Mouse (Mus musculus): ENCODE data around the gene Srpk2. TPM values are rescaled to one million over a fixed set of nuclear protein-coding genes. Genes with fewer than 3 reads are reported as not detected.

The Srpk2 gene
- total and polyA plus RNA-seq, 3 experiments, result 20.6 to 31.1 (median 23.3) TPM

DNA sequence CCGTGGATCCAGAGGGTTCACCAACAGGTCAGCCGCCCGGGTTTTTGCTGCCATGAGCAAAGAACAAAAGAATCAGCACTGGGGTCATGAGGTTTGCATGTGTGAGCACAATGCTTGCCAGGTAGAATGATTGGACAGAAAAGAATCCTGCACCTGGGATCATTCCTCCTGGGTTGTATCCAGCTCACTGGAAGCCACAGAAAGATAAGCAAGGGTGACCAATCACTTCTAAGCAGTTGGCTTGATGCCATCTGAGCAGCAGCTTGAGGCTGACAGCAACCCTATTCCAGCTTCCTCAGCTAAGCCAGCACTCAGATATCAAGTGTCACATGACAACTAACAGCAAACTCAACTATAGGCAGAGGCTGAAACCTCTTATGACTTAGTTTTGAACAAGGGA lies 165.7 kb downstream of the Srpk2 start:
- in situ Hi-C loops (cut with MboI; ENCODE audit: low pct_ligation_motif_present, low pct_unique_long_range_greater_than_20kb, low sequenced_read_pairs) (loop anchor here (10.0 kb wide), 2 partner anchors 136 to 196 kb away; no protein-coding TSS in a partner anchor), dilution Hi-C loops (cut with MboI; ENCODE audit: extremely low pct_ligation_motif_present, extremely low pct_unique_long_range_greater_than_20kb, low sequenced_read_pairs) (no loop called here)
- H3K27me3 ChIP-seq (replicated peaks), result no peaks in the 10 kb centered on the region
- H3K9ac ChIP-seq (ENCODE audit: insufficient read depth, low read depth), result no peak overlapping the region
- no peaks in the 10 kb centered on the region for H3K9me3 ChIP-seq (replicated peaks; ENCODE audit: low read length)
- no peak for DNase-seq (ENCODE audit: extremely low read depth)
- peaks cover 40 to 82% of the 10 kb centered on the region in 2 experiments for H3K36me3 ChIP-seq (replicated peaks in 1 of 2; ENCODE audit: control insufficient read depth in 1 of 2, insufficient read depth in 1 of 2, low read length in 1 of 2)
- H3K4me1 ChIP-seq (ENCODE audit: control insufficient read depth in 1 of 2, insufficient read depth in 2 of 2), result peaks cover 4 to 20% of the 10 kb centered on the region in 2 experiments; a peak in 2 of 4 replicates
- no peak for TF ChIP-seq PAX5 (IDR thresholded peaks at IDR 0.05; ENCODE audit: low read length)
- TF ChIP-seq KAT2A (IDR thresholded peaks at IDR 0.05; ENCODE audit: insufficient replicate concordance, low read length), result no peak
- TF ChIP-seq MAZ (IDR thresholded peaks at IDR 0.05; ENCODE audit: low read depth, low read length), result no peak
- TF ChIP-seq JUN (IDR thresholded peaks at IDR 0.05; ENCODE audit: insufficient read depth, low read depth, low read length), result no peak
- TF ChIP-seq MAX (IDR thresholded peaks at IDR 0.05; ENCODE audit: low read length), result no peak
- TF ChIP-seq SIN3A (IDR thresholded peaks at IDR 0.05; ENCODE audit: low read length), result no peak
- TF ChIP-seq BHLHE40 (IDR thresholded peaks at IDR 0.05; ENCODE audit: low read depth, low read length), result no peak
- no peak for TF ChIP-seq ELF1 (IDR thresholded peaks at IDR 0.05; ENCODE audit: low read depth, low read length)
- TF ChIP-seq USF2 (conservative IDR thresholded peaks at IDR 0.05; ENCODE audit: low read depth, low read length), result no peak
- no peak for TF ChIP-seq USF1 (IDR thresholded peaks at IDR 0.05; ENCODE audit: low read depth, low read length)
- no peak for TF ChIP-seq RCOR1 (conservative IDR thresholded peaks at IDR 0.05; ENCODE audit: low read depth, low read length)
- no peak for TF ChIP-seq TBP (conservative IDR thresholded peaks at IDR 0.05; ENCODE audit: low read depth, low read length)
- no peak for TF ChIP-seq CHD2 (IDR thresholded peaks at IDR 0.05; ENCODE audit: low read length)
- no peak overlapping the region for H3K4me3 ChIP-seq (replicated peaks in 1 of 3; ENCODE audit: low read depth in 2 of 3, low read length in 2 of 3, poor library complexity in 1 of 3)
- no peaks in the 10 kb centered on the region for H3K79me2 ChIP-seq (replicated peaks; ENCODE audit: control insufficient read depth, extremely low read depth, insufficient read depth, poor library complexity, severe bottlenecking)
- no peak overlapping the region for H3K27ac ChIP-seq (ENCODE audit: insufficient read depth, low read depth)
- H3K4me2 ChIP-seq (ENCODE audit: insufficient read depth, low read depth, poor library complexity, severe bottlenecking), result no peak overlapping the region

- Histone ChIP-seq H3K27ac (ENCODE audit: insufficient read depth, low read depth) (no peak overlapping the region), H3K27me3 (replicated peaks) (no peaks in the 10 kb centered on the region), H3K4me1 (ENCODE audit: control insufficient read depth in 1 of 2, insufficient read depth in 2 of 2) (peaks cover 4 to 20% of the 10 kb centered on the region in 2 experiments; a peak in 2 of 4 replicates), H3K36me3 (replicated peaks in 1 of 2; ENCODE audit: control insufficient read depth in 1 of 2, insufficient read depth in 1 of 2, low read length in 1 of 2) (peaks cover 48 to 87% of the 10 kb centered on the region in 2 experiments), H3K4me2 (ENCODE audit: insufficient read depth, low read depth, poor library complexity, severe bottlenecking) (no peak overlapping the region), H3K9ac (ENCODE audit: insufficient read depth, low read depth) (no peak overlapping the region), H3K4me3 (replicated peaks in 1 of 3; ENCODE audit: low read depth in 2 of 3, low read length in 2 of 3, poor library complexity in 1 of 3) (no peak overlapping the region), H3K9me3 (replicated peaks; ENCODE audit: low read length) (no peaks in the 10 kb centered on the region), H3K79me2 (replicated peaks; ENCODE audit: control insufficient read depth, extremely low read depth, insufficient read depth, poor library complexity, severe bottlenecking) (no peaks in the 10 kb centered on the region)
- dilution Hi-C loops (cut with MboI; ENCODE audit: extremely low pct_ligation_motif_present, extremely low pct_unique_long_range_greater_than_20kb, low sequenced_read_pairs), result no loop called here
- TF ChIP-seq GABPA (IDR thresholded peaks at IDR 0.05; ENCODE audit: insufficient replicate concordance, low read depth, low read length) (no peak), CHD1 (IDR thresholded peaks at IDR 0.05; ENCODE audit: low read depth, low read length) (no peak), POLR2A (IDR thresholded peaks at IDR 0.05; ENCODE audit: low read depth, low read length) (no peak), E2F4 (IDR thresholded peaks at IDR 0.05; ENCODE audit: insufficient replicate concordance, low read depth, low read length) (no peak), ZMIZ1 (IDR thresholded peaks at IDR 0.05; ENCODE audit: low read depth, low read length) (no peak), IRF4 (IDR thresholded peaks at IDR 0.05; ENCODE audit: low read depth, low read length) (no peak), MAFK (IDR thresholded peaks at IDR 0.05; ENCODE audit: insufficient replicate concordance, low read length) (no peak), RAD21 (IDR thresholded peaks at IDR 0.05; ENCODE audit: low read depth, low read length) (no peak), JUND (conservative IDR thresholded peaks at IDR 0.05; ENCODE audit: low read depth, low read length) (no peak), UBTF (IDR thresholded peaks at IDR 0.05; ENCODE audit: low read depth, low read length) (no peak), MEF2A (IDR thresholded peaks at IDR 0.05; ENCODE audit: borderline replicate concordance, low read depth, low read length) (no peak), BHLHE40 (IDR thresholded peaks at IDR 0.05; ENCODE audit: low read depth, low read length) (no peak), RCOR1 (conservative IDR thresholded peaks at IDR 0.05; ENCODE audit: low read depth, low read length) (no peak), KAT2A (IDR thresholded peaks at IDR 0.05; ENCODE audit: insufficient replicate concordance, low read length) (no peak)
- no peak for DNase-seq (ENCODE audit: extremely low read depth)
- in situ Hi-C loops (cut with MboI; ENCODE audit: low pct_ligation_motif_present, low pct_unique_long_range_greater_than_20kb, low sequenced_read_pairs), result loop anchor here (10.0 kb wide), 2 partner anchors 137 to 197 kb away; no protein-coding TSS in a partner anchor
Measured at GRCm38 (mm10) chr5:23517839-23518238, 166.6 kb downstream of the Srpk2 start.
